Mouse (Mus musculus): ENCODE results near the gene Cfap20.
"Not testable (repeated sequence)": the region's sequence is repeated elsewhere in the genome, so short reads cannot be mapped to it uniquely, and the experiment has no call there.

Cfap20 gene

DNA sequence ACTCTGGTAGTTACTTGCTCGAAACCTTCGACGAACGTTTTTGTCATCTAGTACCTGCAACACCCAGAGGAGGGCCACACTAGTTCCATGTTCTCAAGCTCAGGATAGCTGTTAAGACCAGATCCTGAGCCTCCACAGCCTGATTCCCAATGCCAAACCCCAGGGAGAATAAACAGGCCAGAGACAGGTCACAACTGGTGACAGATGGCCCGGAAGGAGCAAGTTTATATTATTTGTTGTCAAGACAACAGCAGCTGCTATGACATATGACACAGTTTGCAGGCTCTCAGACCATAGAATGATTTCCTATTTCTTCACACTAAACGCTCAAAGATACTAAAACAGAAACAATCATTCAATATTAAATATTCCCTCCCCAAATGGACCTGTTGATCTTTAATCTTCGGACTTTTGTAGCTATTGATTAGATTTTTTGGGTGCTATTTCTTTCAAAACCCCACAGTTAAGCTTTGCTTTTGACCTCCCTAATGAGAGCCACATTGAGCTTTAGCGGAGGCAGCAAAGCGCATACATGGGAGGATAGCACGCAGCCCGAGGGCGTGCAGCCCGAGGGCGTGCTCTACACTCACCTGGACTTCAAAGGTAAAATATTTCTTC lies 12.4 kb downstream of the Cfap20 start:
- no peak for DNase-seq (ENCODE audit: low read depth, low spot score)

DNA sequence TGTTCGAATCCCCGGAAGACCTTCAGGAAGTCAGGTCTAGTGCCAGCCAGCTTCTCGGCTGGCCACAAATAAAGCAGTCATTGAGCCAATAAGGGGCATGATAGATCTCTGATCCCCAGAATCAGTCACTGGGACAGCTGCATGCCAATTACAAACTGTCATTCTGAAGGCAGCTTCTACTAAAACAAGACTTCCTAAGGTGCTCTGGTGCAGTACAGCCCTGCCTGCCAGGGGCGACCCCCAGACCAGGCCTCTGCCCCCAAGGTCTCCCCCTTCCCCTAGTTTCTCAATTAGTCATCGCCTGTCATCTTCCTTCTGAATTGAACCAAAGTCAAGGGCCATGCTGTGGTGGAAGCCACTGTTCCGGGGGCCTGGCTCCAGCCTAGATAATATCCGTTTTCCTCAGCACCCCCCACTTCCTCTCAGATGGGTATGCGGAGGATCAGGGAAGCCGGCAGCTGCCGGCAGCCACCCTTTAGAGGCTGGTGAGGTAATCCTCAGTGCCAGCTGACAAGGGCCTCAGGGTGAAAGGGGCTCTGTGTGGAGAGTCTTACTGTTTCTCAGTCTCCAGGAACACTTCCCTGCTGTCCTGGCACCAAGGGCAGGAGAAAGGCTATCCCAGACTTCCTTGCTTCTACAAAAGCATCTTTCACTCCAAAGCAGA lies 23.2 kb downstream of the Cfap20 start:
- no peak for DNase-seq (ENCODE audit: low read depth, low spot score)

DNA sequence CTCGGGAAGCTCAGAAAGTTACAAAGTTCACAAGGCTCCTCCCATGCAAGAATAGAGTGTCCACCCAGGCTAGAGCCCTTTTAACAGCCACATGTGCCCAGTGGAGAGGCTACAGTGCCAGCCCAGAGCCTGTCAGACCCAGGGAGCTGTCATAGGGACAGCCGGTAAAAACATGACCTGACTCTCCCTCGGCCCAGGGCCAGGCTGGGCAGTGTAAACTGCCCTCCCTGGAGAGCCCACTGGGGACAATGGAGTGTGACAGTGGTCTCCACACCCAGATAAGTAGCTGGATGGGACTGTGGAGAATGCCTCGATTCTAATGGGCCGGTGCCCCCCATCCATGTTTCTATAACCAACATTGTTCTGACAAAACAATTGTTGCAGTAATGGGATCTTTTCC lies 25.2 kb downstream of the Cfap20 start:
- DNase-seq (ENCODE audit: low read depth, low spot score), result no peak

DNA sequence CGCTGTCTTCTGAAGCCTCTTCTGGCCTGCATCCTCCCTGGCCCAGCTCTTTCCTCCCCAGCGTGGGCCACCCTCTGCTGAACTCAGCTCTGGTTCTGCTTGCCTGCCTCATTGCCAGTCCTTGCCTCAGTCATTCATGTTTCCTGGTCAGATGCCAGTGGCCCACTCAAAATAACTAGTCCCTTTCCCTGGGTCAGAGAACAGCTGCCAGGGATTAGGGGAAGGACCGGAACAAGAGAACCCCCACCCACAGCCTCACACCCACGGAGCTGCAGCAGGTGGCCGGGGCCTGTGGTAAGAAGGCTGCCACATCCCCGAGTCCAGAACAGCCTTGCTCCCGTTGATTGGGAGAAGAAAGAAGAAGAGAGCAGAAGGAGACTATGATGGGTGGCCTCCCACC lies 33.6 kb downstream of the Cfap20 start:
- DNase-seq (ENCODE audit: low read depth, low spot score), result no peak

DNA sequence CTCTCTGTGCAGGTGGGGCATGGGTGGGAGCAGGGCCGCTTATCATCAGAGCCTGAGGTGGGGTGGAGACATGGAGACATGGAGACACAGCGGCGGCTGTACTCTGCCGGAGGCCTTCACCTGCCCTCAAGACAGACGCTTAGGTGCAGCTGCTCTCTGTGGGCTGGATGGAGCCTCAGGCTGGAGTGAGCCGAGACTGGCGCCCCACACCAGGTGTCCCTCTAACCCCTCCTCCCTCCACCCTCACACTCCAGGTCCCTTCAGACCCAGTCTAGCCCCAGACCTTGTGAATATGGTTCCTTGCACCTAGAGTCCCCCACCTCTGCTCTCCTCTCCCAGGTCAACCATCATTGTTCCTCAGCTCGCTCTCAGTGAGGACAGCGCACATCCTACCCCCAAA lies 35.5 kb downstream of the Cfap20 start:
- no peak for DNase-seq (ENCODE audit: low read depth, low spot score)

DNA sequence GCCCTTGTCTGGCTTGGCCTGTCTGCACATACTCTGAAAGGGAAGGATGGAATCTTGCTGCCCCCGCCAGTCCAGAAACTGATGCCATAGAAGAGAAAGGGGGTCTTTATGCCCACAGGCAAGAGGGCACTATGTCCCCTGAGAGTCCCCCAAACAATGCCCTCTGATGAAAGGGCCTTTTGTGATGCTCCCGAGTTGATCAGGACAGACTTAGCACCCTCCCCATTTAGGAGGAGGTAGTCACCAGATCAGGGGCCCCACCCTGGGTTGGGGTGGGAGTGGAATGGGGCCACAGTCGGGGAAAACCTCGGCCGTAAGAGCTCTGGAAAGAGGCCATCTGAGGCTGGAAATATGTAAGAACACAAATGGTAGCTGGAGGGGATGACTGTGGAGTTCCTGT lies 37.5 kb downstream of the Cfap20 start:
- DNase-seq (ENCODE audit: low read depth, low spot score), result no peak

DNA sequence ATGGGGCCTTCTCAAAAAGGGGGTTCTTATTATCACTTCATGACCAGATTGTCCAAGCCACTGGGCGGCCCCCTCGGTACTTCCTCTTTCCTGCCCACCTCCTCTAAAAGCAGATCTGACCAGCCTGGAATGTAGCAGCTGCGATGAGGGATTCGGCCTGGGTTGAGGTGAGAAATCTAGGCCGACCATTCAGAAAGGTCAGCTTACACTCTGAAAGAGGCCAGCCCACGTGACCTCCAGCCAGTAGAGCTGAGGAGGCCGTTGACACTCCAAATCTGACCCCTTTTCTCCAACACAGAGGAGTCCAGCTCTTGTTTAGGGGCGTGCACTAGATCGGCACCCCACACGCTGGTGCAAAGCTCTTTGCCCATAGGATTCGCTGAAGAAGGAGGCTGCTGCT lies 37.9 kb downstream of the Cfap20 start:
- DNase-seq (ENCODE audit: low read depth, low spot score), result no peak

DNA sequence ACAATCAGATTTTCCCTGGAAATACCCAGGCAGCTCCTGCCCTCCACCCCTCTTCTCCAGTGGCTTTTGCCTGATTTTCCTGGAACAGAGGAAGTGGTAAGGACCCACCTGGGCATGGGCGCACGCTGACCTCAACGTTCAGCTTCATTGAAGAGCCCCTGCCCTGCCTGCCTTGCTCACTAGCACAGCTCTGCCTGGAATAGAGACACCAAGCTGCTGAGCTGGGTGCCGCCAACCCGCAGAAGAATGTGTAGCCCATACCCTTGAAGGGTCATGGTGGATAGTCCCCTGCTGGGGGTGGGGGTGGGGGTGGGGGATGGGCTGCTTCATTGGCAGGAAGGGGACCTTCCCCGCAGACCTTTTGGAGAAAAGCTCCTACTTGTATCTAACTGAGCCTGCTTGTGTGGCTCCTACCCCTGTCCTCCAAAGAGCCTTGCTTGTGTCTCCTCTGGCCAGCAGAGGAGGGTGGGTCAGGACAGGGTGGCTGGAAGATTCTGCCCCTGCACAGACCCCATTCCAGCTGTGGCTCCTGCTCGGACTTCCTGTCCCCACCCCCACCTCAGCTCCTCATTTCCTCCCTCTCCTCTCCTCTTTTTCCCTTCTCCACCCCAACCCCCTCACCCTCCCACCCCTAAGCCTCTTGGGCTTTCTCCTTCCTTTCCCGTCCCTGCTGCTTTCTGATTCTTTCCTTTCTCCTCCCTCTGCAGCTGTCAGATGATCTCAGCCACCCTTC lies 39.3 kb downstream of the Cfap20 start:
- no peak for DNase-seq (ENCODE audit: low read depth, low spot score)

DNA sequence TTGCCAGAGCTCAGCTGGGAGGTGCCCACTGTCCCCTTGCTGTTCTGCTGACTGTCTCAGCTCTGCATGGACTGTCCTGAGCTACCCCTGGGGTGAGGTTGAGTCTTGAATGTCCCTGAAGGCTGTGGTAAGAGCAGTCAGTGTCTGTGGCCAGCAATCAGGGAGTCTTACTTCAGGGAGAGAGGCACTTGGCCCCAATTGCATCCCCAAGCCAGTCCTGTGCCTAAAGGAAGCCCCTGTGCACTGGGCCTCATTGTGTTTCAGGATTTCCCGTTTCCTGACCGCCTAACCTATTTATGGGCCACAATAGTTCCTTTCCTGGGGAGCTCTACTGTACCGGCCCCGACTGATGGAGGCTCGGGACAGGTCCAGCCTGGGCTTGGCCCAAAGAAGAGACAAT lies 42.1 kb downstream of the Cfap20 start:
- DNase-seq (ENCODE audit: low read depth, low spot score), result no peak

DNA sequence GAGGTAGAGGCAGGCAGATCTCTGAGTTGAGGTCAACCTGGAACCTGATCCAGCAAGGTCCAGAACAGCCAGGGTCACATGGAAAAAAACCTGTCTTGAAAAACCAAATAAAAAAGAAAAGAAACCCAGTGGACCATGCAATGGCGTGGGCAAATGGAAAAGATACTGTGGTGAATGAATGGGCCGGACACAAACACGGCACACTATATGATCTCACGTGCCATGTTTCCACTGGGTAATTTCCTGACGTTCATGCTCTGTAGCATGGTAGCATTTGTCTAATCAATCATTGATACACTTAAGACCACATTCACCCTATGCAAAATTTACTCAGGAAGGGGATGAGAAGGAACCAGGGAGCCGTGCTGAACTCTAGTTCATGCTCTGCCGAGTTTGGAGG lies 43.6 kb downstream of the Cfap20 start:
- no peak for DNase-seq (ENCODE audit: low read depth, low spot score)

DNA sequence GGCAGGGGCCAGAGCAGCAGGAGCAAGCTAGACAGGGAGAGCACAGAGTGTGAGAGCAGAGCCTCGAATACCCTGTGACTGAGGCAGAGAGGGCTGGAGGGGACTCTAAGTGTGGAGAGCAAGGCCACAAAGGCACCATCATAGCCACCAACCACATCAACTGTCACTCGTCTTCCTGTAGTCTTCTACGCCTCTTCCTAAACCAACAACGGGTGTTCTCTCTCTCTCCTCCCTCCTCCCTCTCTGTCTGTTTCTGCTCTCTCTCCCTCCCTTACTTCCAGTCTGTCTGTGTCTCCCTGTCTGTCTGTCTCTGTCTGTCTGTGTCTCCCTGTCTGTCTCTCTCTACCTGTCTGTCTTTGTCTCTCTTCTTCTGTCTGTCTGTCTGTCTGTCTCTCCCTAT lies 44.4 kb downstream of the Cfap20 start:
- DNase-seq (ENCODE audit: low read depth, low spot score), result peak; percentile 46

DNA sequence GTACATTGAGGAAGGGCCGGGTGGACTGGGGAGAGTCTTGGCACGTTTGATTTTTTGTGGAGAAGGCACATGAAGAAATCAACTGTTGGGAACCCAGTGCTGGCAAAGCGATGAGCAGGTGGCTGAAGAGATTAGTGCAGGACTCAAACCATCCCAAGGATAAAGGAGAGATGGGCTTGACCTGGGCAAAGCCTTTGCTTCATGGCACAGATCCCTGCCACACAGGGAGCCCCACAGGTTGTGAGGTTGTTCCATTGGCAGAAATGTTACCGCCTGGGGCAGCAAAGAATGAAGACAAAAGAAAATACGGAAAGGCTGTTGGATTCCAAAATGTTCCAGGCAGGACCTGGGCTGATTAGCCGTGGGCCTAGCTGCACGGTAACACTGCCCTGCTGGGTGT lies 46.7 kb downstream of the Cfap20 start:
- no peak for DNase-seq (ENCODE audit: low read depth, low spot score)

DNA sequence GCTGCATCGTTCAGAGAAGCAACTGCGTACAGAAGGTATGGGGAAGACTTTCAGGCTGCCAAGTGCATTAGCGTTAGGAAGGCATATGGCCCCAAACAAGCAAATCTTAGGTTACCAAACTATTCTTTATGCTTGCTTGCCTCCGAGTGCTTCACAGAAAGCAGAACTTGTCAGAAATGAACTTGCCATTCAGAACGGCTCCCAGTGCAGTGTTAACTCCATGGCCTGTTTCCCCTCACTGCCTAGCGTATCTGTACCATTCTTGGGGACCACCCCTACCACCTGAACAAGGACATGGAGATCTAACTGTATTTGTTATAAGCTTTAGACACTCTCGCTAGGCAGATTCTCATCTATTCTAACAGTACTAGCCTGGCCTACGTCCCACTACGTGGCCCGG lies 47.4 kb downstream of the Cfap20 start:
- DNase-seq (ENCODE audit: low read depth, low spot score), result no peak

DNA sequence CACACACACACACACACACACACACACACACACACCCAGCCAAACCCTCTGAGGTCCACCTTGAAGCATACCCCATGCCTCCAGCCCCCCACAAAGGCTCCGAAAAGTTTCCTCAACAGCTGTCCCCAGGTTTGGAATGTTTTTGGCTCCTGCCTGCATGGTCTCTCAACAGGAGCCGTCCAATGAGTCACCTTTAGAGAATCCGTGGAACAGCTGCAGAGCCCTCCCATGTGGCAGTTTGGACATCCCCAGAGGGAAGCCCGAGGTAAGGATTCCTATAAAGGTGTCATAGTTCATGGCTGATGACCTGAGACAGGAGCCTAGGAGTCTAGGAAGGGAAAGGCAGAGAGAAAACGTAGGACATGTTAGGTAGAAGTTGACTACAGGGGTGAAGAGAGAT lies 48.6 kb downstream of the Cfap20 start:
- DNase-seq (ENCODE audit: low read depth, low spot score), result no peak

DNA sequence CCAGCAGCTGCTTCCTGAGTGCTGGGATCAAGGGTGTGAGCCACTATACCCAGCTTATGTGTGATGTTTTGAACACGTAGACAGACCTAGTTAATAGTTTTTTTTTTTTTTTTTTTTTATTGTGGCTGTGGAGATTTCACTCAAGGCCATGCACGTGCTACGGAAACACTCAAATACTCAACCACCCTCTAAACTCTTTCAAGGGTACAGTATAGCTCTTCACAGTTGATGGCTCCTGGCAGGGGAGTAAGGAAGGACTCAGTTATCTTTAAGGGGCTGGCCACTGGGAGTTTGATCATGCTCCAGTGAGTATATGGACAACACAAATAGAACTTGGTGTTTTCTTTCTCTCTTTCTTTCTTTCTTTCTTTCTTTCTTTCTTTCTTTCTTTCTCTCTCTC lies 50.2 kb downstream of the Cfap20 start:
- no peak for DNase-seq (ENCODE audit: low read depth, low spot score)

DNA sequence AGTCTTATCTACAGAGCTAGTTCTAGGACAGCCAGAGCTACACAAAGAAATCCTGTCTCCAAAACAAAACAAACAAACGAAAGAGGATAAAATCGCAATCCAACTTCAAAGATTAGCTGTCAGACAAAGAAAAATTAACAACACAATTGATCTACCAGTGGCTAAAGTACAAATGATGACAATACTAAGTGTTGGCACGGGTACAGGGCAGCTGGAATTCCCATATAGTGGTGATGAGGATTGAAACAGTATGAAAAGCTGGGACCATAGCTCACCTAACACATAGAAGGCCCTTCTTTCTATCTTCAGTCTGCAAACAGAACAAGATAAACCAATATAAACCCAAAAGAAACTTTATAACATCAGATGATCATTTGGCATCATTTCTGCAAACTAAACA lies 53.1 kb downstream of the Cfap20 start:
- DNase-seq (ENCODE audit: low read depth, low spot score), result no peak

DNA sequence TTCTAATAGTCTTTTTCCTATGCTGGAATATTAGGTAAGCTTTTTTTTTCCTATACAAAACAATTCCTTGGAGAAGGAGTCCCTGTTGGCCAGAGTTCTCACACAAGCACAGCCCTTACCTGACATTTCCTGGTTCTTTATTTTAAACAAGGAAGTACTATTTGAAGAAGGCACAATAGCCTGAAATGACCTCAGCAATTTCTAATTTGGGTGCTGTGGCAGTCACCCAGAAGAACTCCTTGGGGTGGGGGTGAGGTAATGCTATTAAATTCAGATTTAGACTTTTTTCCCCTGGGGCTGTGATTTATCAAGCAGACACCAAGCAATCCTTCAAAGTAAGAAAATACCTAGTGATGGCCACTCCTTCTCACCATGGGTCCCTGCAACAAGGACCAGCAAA lies 53.7 kb downstream of the Cfap20 start:
- DNase-seq (ENCODE audit: low read depth, low spot score), result no peak

DNA sequence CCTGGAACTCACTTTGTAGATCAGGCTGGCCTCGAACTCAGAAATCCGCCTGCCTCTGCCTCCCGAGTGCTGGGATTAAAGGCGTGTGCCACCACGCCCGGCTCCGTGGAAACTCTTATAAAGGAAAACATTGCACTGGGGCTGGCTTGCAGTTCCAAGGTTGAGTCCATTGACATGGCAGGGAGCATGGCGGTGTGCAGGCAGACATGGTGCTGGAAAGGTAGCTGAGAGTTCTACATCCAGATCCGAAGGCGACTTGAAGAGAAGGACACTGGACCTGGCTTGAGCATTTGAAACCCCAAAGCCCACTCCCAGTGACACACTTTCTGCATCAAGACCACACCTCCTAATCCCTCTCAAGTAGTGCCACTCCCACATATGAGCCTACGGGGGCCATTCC lies 55.7 kb downstream of the Cfap20 start:
- DNase-seq (ENCODE audit: low read depth, low spot score), result not testable (repeated sequence)

DNA sequence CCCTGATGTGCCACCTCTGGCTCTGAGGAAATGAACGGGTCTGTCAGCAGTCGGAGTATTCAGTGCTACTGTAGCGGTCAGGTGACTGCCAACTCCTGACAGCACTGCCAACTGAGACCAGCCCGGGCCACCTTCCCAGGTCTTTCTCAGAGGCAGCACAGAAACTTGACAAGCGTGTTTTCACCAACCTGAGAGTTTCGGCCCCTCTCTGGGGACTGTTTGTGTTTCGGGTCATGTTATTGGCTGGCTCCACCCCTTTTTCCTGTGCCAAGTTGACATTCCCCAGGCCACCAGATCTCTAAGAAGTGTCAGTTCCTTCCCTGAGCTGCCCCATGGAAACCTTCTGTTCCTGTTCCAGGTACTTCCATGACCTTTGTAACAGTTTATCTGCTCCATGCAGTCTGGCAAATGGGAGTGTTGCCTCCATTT lies 56.8 kb downstream of the Cfap20 start:
- DNase-seq (ENCODE audit: low read depth, low spot score), result no peak

DNA sequence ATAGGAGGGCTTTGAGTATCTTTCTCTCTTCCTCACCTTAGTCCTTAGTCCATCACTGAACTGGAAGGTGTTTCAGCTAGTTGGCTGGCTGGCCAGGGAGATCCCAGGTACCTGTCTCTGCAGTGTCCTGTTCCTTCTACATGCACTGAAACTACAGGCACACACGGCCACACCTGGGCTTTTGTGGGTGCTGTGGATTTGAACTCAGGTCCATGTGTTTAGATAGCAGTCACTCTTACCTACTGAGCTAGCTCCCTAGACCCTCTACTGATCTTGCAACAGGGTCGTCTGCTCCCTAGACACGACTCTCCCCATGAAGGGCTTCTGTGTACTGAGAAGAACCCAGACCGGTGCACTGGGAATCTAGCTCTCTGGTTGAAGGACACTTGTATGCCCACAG lies 57.6 kb downstream of the Cfap20 start:
- DNase-seq (ENCODE audit: low read depth, low spot score), result no peak

DNA sequence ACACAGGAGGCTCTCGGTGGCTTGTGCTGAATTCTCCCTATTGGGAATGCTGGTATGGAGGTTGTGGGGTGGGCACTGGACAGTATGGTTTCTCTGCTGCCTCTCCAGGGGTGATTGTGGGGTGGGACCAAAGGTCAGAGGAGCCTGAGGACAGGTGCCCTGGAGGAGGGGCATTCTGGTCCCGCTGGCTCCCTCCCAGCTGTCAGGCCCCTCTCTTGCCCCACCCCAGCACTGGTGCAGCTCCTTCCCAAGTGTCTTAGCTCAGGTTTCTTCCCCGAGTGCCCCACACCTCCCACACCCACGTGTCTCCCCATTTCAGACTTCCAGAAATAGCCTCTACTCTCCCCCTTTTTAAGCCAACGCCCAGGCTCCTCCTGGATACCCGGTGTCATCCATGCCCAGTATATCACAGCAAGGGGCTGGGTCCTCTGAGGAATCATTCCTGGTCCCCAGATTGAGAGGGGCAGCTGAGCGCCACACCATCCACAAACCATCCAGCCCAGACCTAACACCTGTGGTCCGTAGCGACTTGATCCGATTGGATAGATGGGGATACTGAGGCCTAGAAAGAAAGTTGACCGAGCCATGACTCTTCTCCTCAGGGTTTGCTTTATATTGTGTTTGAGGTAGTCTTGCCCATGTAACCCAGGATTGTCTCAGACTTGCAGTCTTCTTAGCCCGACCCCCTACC lies 58.2 kb downstream of the Cfap20 start:
- DNase-seq (ENCODE audit: low read depth, low spot score), result no peak

DNA sequence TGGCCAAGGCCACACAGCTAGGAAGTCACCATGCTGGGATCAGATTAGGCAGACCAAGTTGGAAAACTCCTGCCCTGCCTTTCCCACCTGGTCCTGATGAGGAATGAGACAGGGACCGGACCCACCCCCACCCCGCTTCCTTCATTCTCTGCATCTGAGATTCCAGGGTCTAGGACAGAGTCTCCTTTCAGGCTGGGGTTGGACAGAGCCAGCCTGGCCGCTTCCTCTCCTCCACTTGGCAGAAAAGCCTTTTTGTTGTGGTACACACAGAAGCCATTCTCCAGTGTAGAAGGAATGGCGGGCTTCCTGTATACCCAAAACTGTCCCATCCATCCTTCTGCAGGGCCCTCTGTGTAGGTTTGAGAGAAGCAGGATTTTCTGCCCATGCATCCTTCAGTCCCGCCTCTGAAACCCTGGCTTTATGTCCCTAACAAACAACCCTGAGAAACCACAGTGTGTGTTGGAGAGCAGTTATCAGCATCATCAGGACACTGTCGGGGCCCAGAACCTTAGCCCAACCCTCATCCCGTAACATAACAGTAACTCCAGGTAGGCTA lies 59.2 kb downstream of the Cfap20 start:
- DNase-seq (ENCODE audit: low read depth, low spot score), result no peak

Data from CD4-positive helper T cell, adult 2 months (primary cell).